Mouse (Mus musculus) forebrain, embryonic 10.5 days (tissue): ENCODE measurements around the gene Ecpas. TPM values are rescaled to one million over a fixed set of nuclear protein-coding genes. Genes with fewer than 3 reads are reported as not detected.

Source experiments
- DNase-seq: peaks from one replicate; pipeline ENCODE4 v3.0.0-alpha.2; 2017; ENCODE audit warnings: low spot score; ENCODE audit errors: extremely low spot score
- H3K27ac ChIP-seq: fragments of 300-500 bp; sonication (generic); 2 replicates; pipeline ENCODE4 v1.5.1; 2016; ENCODE audit warnings: mild to moderate bottlenecking
- H3K27me3 ChIP-seq: fragments of 300-500 bp; sonication (generic); 2 replicates; pipeline ENCODE4 v1.6.1; 2016; ENCODE audit warnings: mild to moderate bottlenecking; ENCODE audit not compliant: poor library complexity, severe bottlenecking
- H3K36me3 ChIP-seq: fragments of 300-500 bp; sonication (generic); replicated peaks from 2 replicates; pipeline ENCODE4 v1.6.1; 2016; ENCODE audit warnings: mild to moderate bottlenecking, moderate library complexity
- H3K4me1 ChIP-seq: fragments of 300-500 bp; sonication (generic); 2 replicates; pipeline ENCODE4 v1.6.1; 2016
- H3K4me3 ChIP-seq: fragments of 300-500 bp; sonication (generic); 2 replicates; pipeline ENCODE4 v1.5.1; 2016; ENCODE audit warnings: mild to moderate bottlenecking, moderate library complexity
- H3K9me3 ChIP-seq: fragments of 300-500 bp; sonication (generic); 2 replicates; pipeline ENCODE4 v1.6.1; 2016; ENCODE audit warnings: mild to moderate bottlenecking, moderate library complexity
- WGBS: fragments of 180-500 bp; shearing (Covaris S2); methylation state at CpG from one replicate; pipeline ENCODE4 v1.1.7; 2016; 5-methylcytosine and 5-hydroxymethylcytosine counted together
- polyA plus RNA-seq: library from polyadenylated mRNA; unstranded; fragments of >200 nt; fragmentation: Nextera tagmentation; extraction: Ambion mirVana; gene quantifications from 2 replicates; pipeline ENCODE4 v1.2.1, GENCODE M21; 2016

Ecpas gene
- 32.6 and 33.9 TPM in 2 replicates for polyA plus RNA-seq

GRCm38 (mm10) chr4:58912629-58913335, at the start of gene Ecpas:
Gene Ecpas, minus strand, starts transcription at chr4:58912749.
- Histone ChIP-seq H3K4me3 (peak within 1 kb of the TSS; percentile 94), H3K36me3 (no peaks in the 10 kb centered on the region), H3K27ac (peak within 1 kb of the TSS; percentile 99), H3K4me1 (peaks cover 26% of the 10 kb centered on the region), H3K27me3 (peaks cover 5% of the 10 kb centered on the region; the same call in 1 of the 2 replicates), H3K9me3 (no peaks in the 10 kb centered on the region; the same call in 1 of the 2 replicates)
- 4% methylated on average over 42 of the region's 43 CpGs for WGBS
- peak; percentile 83 for DNase-seq

GRCm38 (mm10) chr4:58961719-58962118, 49.2 kb upstream of the Ecpas start:
- Histone ChIP-seq H3K9me3 (no peaks in the 10 kb centered on the region), H3K4me3 (no peak overlapping the region), H3K4me1 (no peaks in the 10 kb centered on the region), H3K27ac (no peak overlapping the region), H3K27me3 (no peaks in the 10 kb centered on the region), H3K36me3 (peaks cover 11% of the 10 kb centered on the region)
- no peak for DNase-seq
- 94% methylated on average over 15 of the region's 15 CpGs for WGBS

- Histone ChIP-seq H3K4me3 (no peak overlapping the region), H3K9me3 (no peaks in the 10 kb centered on the region), H3K36me3 (peaks cover 18% of the 10 kb centered on the region), H3K4me1 (no peaks in the 10 kb centered on the region), H3K27ac (no peak overlapping the region), H3K27me3 (no peaks in the 10 kb centered on the region)
- no peak for DNase-seq
- WGBS: 93% methylated on average over 11 of the region's 11 CpGs
These were observed 40.1 kb upstream of the Ecpas start for GRCm38 (mm10) chr4:58952630-58953029.

- Histone ChIP-seq H3K4me1 (peaks cover 10% of the 10 kb centered on the region), H3K27me3 (peaks cover 15% of the 10 kb centered on the region), H3K36me3 (peaks cover 5% of the 10 kb centered on the region; the same call in 1 of the 2 replicates), H3K4me3 (no peak overlapping the region), H3K9me3 (no peaks in the 10 kb centered on the region), H3K27ac (no peak overlapping the region)
- 84% methylated on average over 4 of the region's 4 CpGs for WGBS
- no peak for DNase-seq
These were observed 35.8 kb upstream of the Ecpas start for GRCm38 (mm10) chr4:58948391-58948790.

- Histone ChIP-seq H3K4me1 (peaks cover 16% of the 10 kb centered on the region), H3K4me3 (peak overlapping the region; percentile 82; the same call in 1 of the 2 replicates), H3K27ac (no peak overlapping the region), H3K9me3 (no peaks in the 10 kb centered on the region), H3K27me3 (peaks cover 20% of the 10 kb centered on the region), H3K36me3 (peaks cover under 1% of the 10 kb centered on the region; the same call in 1 of the 2 replicates)
- DNase-seq: no peak
- 71% methylated on average over 5 of the region's 5 CpGs for WGBS
These were observed 32.1 kb upstream of the Ecpas start for GRCm38 (mm10) chr4:58944695-58945094.

- Histone ChIP-seq H3K4me3 (peak overlapping the region; percentile 82), H3K27ac (no peak overlapping the region; the same call in 1 of the 2 replicates), H3K27me3 (peaks cover 20% of the 10 kb centered on the region), H3K9me3 (no peaks in the 10 kb centered on the region), H3K4me1 (peaks cover 16% of the 10 kb centered on the region), H3K36me3 (no peaks in the 10 kb centered on the region; the same call in 1 of the 2 replicates)
- no peak for DNase-seq
- 22% methylated on average over 6 of the region's 6 CpGs for WGBS
These were observed 31.6 kb upstream of the Ecpas start for GRCm38 (mm10) chr4:58944206-58944553.

- DNase-seq: peak; percentile 93
- Histone ChIP-seq H3K4me1 (peaks cover 16% of the 10 kb centered on the region), H3K9me3 (no peaks in the 10 kb centered on the region), H3K36me3 (no peaks in the 10 kb centered on the region), H3K27ac (peak within 1 kb of the TSS; percentile 86), H3K27me3 (peaks cover 20% of the 10 kb centered on the region), H3K4me3 (peak within 1 kb of the TSS; percentile 82)
- 1% methylated on average over 50 of the region's 50 CpGs for WGBS
These were observed 31.1 kb upstream of the Ecpas start, which contains the start of gene Zkscan16 for GRCm38 (mm10) chr4:58943420-58944205. Gene Zkscan16, plus strand, starts transcription at chr4:58943628.

GRCm38 (mm10) chr4:58942942-58943341, 30.4 kb upstream of the Ecpas start:
- H3K27ac ChIP-seq: peak overlapping the region; percentile 86
- H3K36me3 ChIP-seq: no peaks in the 10 kb centered on the region
- no peak for DNase-seq
- peaks cover 20% of the 10 kb centered on the region for H3K27me3 ChIP-seq
- H3K4me1 ChIP-seq: peaks cover 16% of the 10 kb centered on the region
- H3K9me3 ChIP-seq: no peaks in the 10 kb centered on the region
- H3K4me3 ChIP-seq: peak overlapping the region; percentile 82
- 76% methylated on average over 4 of the region's 4 CpGs for WGBS

GRCm38 (mm10) chr4:58941638-58942037, 29.1 kb upstream of the Ecpas start:
- no peaks in the 10 kb centered on the region for H3K36me3 ChIP-seq
- no peak overlapping the region for H3K4me3 ChIP-seq
- H3K9me3 ChIP-seq: no peaks in the 10 kb centered on the region
- no peak overlapping the region for H3K27ac ChIP-seq
- peaks cover 16% of the 10 kb centered on the region for H3K4me1 ChIP-seq
- peaks cover 20% of the 10 kb centered on the region for H3K27me3 ChIP-seq
- no peak for DNase-seq

- Histone ChIP-seq H3K4me1 (peaks cover 7% of the 10 kb centered on the region), H3K9me3 (no peaks in the 10 kb centered on the region), H3K4me3 (no peak overlapping the region), H3K27me3 (no peaks in the 10 kb centered on the region), H3K27ac (no peak overlapping the region), H3K36me3 (no peaks in the 10 kb centered on the region)
- DNase-seq: no peak
- 77% methylated on average over 3 of the region's 3 CpGs for WGBS
These were observed 23.3 kb upstream of the Ecpas start for GRCm38 (mm10) chr4:58935846-58936245.

- Histone ChIP-seq H3K4me3 (no peak overlapping the region), H3K27me3 (no peaks in the 10 kb centered on the region), H3K9me3 (no peaks in the 10 kb centered on the region), H3K27ac (no peak overlapping the region), H3K36me3 (no peaks in the 10 kb centered on the region), H3K4me1 (peaks cover 7% of the 10 kb centered on the region)
- 55% methylated on average over 15 of the region's 15 CpGs for WGBS
- no peak for DNase-seq
These were observed 22.4 kb upstream of the Ecpas start for GRCm38 (mm10) chr4:58934746-58935476.

GRCm38 (mm10) chr4:58934308-58934707, 21.8 kb upstream of the Ecpas start:
- no peak for DNase-seq
- Histone ChIP-seq H3K27me3 (no peaks in the 10 kb centered on the region), H3K27ac (no peak overlapping the region), H3K4me3 (no peak overlapping the region), H3K4me1 (peaks cover 7% of the 10 kb centered on the region), H3K36me3 (no peaks in the 10 kb centered on the region), H3K9me3 (no peaks in the 10 kb centered on the region)
- WGBS: 89% methylated on average over 4 of the region's 4 CpGs
